Mouse (Mus musculus) macrophage (primary cell): ENCODE measurements around the gene Rnf216. TPM values are rescaled to one million over a fixed set of nuclear protein-coding genes. Genes with fewer than 3 reads are reported as not detected.

Experiments used
- H3K27ac ChIP-seq: fragments of 350-480 bp; formaldehyde crosslinking; 2 replicates; pipeline ENCODE4 v1.9.0; 2021
- H3K36me3 ChIP-seq: fragments of 350-480 bp; formaldehyde crosslinking; 2 replicates; pipeline ENCODE4 v1.9.0; 2021; ENCODE audit errors: inconsistent target
- H3K4me3 ChIP-seq: fragments of 350-480 bp; formaldehyde crosslinking; 2 replicates; pipeline ENCODE4 v1.9.0; 2021; ENCODE audit errors: inconsistent target
- H3K79me2 ChIP-seq: fragments of 350-480 bp; formaldehyde crosslinking; 2 replicates; pipeline ENCODE4 v1.9.0; 2021; ENCODE audit errors: inconsistent target
- WGBS: methylation state at CpG from one replicate; pipeline ENCODE4 v1.1.7; 2026; ENCODE audit warnings: inconsistent platforms; ENCODE audit not compliant: missing documents; 5-methylcytosine and 5-hydroxymethylcytosine counted together
- polyA plus RNA-seq: library from polyadenylated mRNA; stranded (reverse); fragments of 250-400 nt; gene quantifications from 3 replicates; pipeline ENCODE4 v1.2.4, GENCODE M21; 2018; ENCODE audit warnings: inconsistent platforms

Gene Rnf216
- polyA plus RNA-seq, 1 experiment from 2014 or later = 26.2 TPM

GRCm38 (mm10) chr5:143126908-143127307 is 14.1 kb upstream of the Rnf216 start:
- Histone ChIP-seq H3K36me3 (no peaks in the 10 kb centered on the region), H3K79me2 (no peaks in the 10 kb centered on the region), H3K27ac (no peak overlapping the region), H3K4me3 (no peak overlapping the region)
- 93% methylated on average over 4 of the region's 4 CpGs for WGBS

GRCm38 (mm10) chr5:143126089-143126488 is 13.3 kb upstream of the Rnf216 start:
- Histone ChIP-seq H3K79me2 (no peaks in the 10 kb centered on the region), H3K4me3 (no peak overlapping the region), H3K36me3 (no peaks in the 10 kb centered on the region), H3K27ac (no peak overlapping the region)
- WGBS = 86% methylated on average over 3 of the region's 9 CpGs

GRCm38 (mm10) chr5:143125601-143126000 is 12.8 kb upstream of the Rnf216 start:
- WGBS = 87% methylated on average over 7 of the region's 7 CpGs
- no peak overlapping the region for H3K4me3 ChIP-seq
- H3K27ac ChIP-seq = no peak overlapping the region
- no peaks in the 10 kb centered on the region for H3K36me3 ChIP-seq
- no peaks in the 10 kb centered on the region for H3K79me2 ChIP-seq

DNA sequence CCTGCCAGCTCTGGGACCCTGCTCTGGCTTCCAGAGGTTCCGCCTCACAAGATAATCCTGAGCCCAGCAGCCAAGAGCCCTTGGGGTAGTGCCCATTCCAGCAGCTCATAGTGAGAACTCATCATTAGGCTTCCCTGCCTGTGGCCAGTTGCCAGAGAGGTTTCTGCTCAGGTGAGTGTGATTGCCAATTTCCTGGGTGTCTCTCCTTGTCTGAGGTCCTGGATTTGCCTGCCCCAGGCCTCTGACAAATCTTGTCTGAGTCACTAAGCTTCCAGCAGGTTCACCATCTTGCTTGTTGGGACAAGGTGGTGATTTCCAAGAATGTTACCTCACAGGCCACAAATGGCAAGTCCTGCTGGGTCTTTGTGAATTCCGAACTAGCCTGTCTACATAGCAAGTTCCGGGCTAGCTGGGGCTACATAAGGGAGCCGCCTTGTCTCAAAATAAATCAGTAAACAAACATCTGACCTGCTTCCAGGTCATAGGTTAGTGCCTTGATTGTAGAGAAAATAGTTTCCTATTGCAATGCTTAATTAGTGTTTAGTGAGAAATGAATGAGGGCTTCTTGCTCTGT is 12.1 kb upstream of the Rnf216 start:
- 93% methylated on average over 3 of the region's 4 CpGs for WGBS
- no peaks in the 10 kb centered on the region for H3K79me2 ChIP-seq
- no peak overlapping the region for H3K27ac ChIP-seq
- no peaks in the 10 kb centered on the region for H3K36me3 ChIP-seq
- no peak overlapping the region for H3K4me3 ChIP-seq

DNA sequence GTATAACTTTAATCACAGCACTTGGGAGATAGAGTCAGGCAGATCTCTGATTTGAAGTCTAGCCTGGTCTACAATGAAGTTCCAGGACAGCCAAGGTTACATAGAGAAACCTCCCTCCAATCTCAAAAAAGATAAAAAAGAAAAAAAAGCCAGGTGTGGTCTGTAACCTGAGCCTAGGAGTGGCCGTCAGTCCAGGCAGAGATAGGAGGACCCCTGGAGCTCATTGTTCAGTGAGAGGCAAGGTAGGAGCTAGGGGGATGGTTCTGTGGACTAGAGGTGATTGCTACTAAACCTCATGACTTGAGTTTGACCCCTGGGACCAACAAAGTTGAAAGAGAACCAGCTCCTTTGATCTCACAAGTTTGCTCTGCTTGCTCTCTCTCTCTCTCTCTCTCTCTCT is 9.9 kb upstream of the Rnf216 start:
- Histone ChIP-seq H3K36me3 (no peaks in the 10 kb centered on the region), H3K27ac (no peak overlapping the region), H3K4me3 (no peak overlapping the region), H3K79me2 (no peaks in the 10 kb centered on the region)
- 78% methylated on average over 1 of the region's 1 CpGs for WGBS

DNA sequence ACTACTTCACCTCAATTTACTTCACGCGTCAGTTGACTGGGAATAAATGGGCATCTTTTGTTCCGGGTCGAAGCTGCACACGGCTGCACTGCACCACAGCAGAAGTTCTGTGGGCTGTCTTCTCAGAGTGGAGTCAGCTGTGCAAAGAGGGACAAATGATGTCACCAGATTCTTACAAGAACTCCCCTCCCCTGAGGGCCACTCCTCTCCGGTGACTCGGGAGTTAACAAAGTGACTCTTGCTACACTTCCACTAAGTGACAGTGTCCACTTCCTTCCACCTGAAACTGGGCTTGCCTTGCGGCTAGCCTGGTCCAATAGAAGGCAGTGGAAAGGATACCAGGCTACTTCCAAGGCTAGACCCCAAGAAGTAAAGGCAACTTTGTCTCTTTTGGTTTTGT is 9.3 kb upstream of the Rnf216 start:
- Histone ChIP-seq H3K36me3 (no peaks in the 10 kb centered on the region), H3K4me3 (no peak overlapping the region), H3K27ac (no peak overlapping the region), H3K79me2 (no peaks in the 10 kb centered on the region)
- 65% methylated on average over 8 of the region's 8 CpGs for WGBS

DNA sequence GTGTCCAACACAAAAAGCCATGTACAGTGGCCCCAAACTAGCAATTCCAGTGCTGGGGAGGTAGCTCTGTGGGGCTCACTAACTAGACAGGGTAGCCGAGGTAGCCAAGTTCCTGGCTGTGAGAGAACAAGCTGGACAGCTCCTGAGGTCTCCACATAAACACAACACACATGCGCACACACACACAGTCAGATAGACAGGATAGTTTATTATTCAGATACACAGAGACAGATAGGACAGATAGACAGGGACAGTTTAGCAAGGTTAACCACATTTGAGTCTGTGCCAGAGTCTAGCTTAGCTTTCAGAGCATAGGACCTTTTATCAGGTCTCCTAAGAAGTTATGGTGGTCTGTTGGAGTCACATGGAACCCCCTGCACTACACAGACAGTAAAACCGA is 6.0 kb downstream of the Rnf216 start:
- H3K27ac ChIP-seq = no peak overlapping the region
- peaks cover 100% of the 10 kb centered on the region for H3K79me2 ChIP-seq
- no peaks in the 10 kb centered on the region for H3K36me3 ChIP-seq
- no peak overlapping the region for H3K4me3 ChIP-seq
- WGBS = 89% methylated on average over 3 of the region's 3 CpGs

DNA sequence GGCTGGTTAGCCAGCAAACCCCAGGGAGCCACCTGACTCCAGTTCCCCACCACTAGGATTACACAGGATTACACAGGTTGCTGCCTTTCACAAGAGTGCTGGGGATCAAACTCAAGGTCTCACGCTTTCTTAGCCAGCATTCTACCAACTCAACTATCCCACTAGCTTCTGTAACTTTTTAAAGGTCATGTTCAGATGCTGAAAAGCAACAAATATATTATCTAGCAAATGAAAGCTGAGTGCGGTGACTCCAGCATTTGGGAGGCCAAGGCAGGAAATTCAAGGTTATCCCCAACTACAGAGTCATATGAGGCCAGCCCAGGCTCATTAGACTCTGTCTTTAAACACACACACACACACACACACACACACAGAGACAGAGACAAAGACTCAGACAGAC is 9.6 kb downstream of the Rnf216 start:
- H3K36me3 ChIP-seq = no peaks in the 10 kb centered on the region; the same call in 1 of the 2 replicates
- peaks cover 96% of the 10 kb centered on the region for H3K79me2 ChIP-seq
- WGBS = 92% methylated on average over 2 of the region's 2 CpGs
- no peak overlapping the region for H3K27ac ChIP-seq
- no peak overlapping the region for H3K4me3 ChIP-seq

DNA sequence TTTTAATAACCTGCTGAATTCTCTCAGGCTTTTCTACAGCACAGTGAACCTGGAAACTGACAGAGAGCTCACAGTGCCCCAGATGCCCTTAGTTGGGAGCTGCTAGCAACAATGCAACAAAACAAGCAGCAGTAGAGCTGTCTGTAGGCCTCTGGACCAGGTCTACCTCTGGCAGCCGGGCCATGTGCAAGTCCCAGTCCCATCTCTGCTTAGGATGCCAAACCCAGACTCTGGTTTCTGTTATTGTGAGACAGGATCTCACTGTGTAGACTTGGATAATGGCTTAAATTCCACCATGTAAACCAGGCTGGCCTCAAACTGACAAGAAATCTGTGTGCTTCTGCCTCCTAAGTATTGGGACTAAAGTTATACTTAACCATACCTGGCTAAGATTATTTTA is 11.2 kb downstream of the Rnf216 start:
- no peak overlapping the region for H3K4me3 ChIP-seq
- H3K27ac ChIP-seq = no peak overlapping the region
- H3K36me3 ChIP-seq = no peaks in the 10 kb centered on the region; the same call in 1 of the 2 replicates
- 91% methylated on average over 1 of the region's 1 CpGs for WGBS
- peaks cover 94% of the 10 kb centered on the region for H3K79me2 ChIP-seq

GRCm38 (mm10) chr5:143095256-143095655 is 17.5 kb downstream of the Rnf216 start:
- Histone ChIP-seq H3K27ac (no peak overlapping the region), H3K79me2 (peaks cover 56% of the 10 kb centered on the region), H3K4me3 (no peak overlapping the region), H3K36me3 (peaks cover 23% of the 10 kb centered on the region)
- WGBS = 93% methylated on average over 7 of the region's 7 CpGs

DNA sequence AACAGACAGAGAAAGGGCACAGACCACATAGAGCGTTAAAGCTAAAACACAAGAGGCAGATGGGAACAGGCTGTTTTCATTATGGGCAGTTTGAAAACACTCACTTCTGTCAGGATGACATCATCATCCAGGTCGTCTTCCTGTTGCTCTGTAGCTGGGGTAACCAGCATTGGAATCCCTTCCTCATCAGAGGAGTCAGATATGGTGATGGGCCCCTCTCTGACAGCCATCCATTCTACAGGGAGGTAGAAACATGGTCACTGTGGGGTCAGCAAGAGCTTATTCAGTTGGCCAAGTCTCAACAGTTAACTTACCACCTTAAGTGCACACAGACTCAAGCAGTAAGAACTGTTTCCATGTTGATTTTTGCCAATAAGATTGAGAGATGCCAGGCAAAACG is 19.9 kb downstream of the Rnf216 start:
- Histone ChIP-seq H3K4me3 (no peak overlapping the region), H3K79me2 (peaks cover 36% of the 10 kb centered on the region), H3K36me3 (peaks cover 45% of the 10 kb centered on the region), H3K27ac (no peak overlapping the region)
- 72% methylated on average over 3 of the region's 3 CpGs for WGBS

DNA sequence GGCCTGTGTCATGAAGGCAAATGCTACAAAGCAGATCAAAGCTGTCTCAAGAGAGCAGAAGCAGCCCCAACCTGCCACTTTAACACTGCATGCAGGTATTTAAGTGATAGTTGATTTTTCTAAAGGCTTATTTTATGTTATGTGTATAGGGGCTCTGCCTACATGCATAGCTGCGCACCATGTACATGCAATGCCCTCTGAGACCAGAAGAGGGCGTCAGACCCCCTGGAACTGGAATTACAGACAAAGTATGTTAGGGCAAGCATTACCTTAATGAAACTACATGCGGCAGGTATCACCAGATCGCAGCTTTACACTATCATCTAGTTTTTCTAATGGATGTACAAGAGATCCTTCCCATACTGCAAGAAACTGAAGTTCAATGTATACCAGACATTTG is 27.9 kb downstream of the Rnf216 start:
- WGBS = 82% methylated on average over 4 of the region's 4 CpGs
- Histone ChIP-seq H3K4me3 (no peak overlapping the region), H3K36me3 (peaks cover 81% of the 10 kb centered on the region), H3K79me2 (no peaks in the 10 kb centered on the region), H3K27ac (no peak overlapping the region)

DNA sequence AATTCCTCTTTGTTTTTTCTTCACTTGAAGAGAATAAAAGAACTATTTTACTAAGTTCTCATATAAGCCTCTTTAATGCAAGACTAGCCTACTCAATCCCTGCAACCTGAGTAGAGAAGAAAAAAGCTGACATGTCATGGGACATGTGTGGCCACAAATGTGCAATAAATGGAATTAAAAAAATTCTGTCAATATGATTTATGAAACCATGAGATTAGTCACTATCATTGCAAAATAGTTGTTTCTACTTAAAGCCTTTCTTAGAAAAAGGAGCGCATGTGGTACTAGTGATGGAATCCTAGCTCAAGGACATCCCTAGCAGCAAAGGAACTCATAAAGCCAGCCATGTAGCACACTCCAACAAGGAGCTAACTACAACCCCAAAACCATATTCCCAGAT is 33.0 kb downstream of the Rnf216 start:
- Histone ChIP-seq H3K27ac (no peak overlapping the region), H3K4me3 (no peak overlapping the region), H3K36me3 (peaks cover 81% of the 10 kb centered on the region), H3K79me2 (no peaks in the 10 kb centered on the region)
- 92% methylated on average over 1 of the region's 1 CpGs for WGBS

GRCm38 (mm10) chr5:143076603-143077143 is 36.1 kb downstream of the Rnf216 start:
- H3K27ac ChIP-seq = no peak overlapping the region
- H3K36me3 ChIP-seq = peaks cover 78% of the 10 kb centered on the region
- WGBS = 94% methylated on average over 3 of the region's 3 CpGs
- no peak overlapping the region for H3K4me3 ChIP-seq
- no peaks in the 10 kb centered on the region for H3K79me2 ChIP-seq

DNA sequence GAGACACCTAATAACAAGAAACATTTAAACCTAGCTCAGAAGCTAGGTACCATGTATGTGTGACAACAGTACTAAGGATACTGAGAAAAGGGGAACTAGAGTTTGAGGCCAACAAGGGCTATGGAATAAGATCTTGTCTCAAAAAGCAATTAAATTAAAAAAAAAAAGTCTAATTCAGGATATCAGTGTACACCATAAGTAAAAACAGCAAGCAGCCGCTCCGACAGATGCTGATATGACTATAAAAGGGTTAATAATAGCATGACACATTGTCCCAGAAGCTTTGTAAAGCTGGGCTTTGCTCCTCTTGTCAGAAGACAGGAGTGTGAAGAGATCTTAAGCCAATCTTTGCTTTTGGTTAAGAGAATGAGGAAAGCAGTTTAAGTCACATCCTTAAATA is 36.8 kb downstream of the Rnf216 start:
- 100% methylated on average over 2 of the region's 2 CpGs for WGBS
- H3K27ac ChIP-seq = no peak overlapping the region
- H3K36me3 ChIP-seq = peaks cover 75% of the 10 kb centered on the region
- H3K4me3 ChIP-seq = no peak overlapping the region
- H3K79me2 ChIP-seq = no peaks in the 10 kb centered on the region

GRCm38 (mm10) chr5:143069048-143069447 is 43.7 kb downstream of the Rnf216 start:
- Histone ChIP-seq H3K79me2 (no peaks in the 10 kb centered on the region), H3K4me3 (no peak overlapping the region), H3K36me3 (peaks cover 42% of the 10 kb centered on the region), H3K27ac (no peak overlapping the region)
- 96% methylated on average over 2 of the region's 2 CpGs for WGBS
